Mouse (Mus musculus): ENCODE data around the gene Gm10715.
A peak's percentile ranks its signal among the peaks of the same experiment; 100 is the strongest.
"Not testable (repeated sequence)": the region's sequence is repeated elsewhere in the genome, so short reads cannot be mapped to it uniquely, and the experiment has no call there.

The Gm10715 gene

GRCm38 (mm10) chr9:3036577-3036976 lies at the start of gene Gm10715:
TSS of gene Gm10715 (plus strand) at chr9:3036877.
- not testable (repeated sequence) for DNase-seq (ENCODE audit: low spot score)

- peak; percentile 4 for DNase-seq (ENCODE audit: low spot score)
Observed at GRCm38 (mm10) chr9:3000445-3000972, 36.2 kb upstream of the Gm10715 start, which contains the start of gene Gm10722. TSS of gene Gm10722 (plus strand) at chr9:3000922.

GRCm38 (mm10) chr9:3001006-3001405 lies 35.7 kb upstream of the Gm10715 start:
- DNase-seq (ENCODE audit: low spot score) = peak; percentile 2

- peak; percentile 90 for DNase-seq (ENCODE audit: low spot score)
Observed at GRCm38 (mm10) chr9:3001948-3002659, 34.6 kb upstream of the Gm10715 start.

GRCm38 (mm10) chr9:3002794-3003396 lies 33.8 kb upstream of the Gm10715 start, which contains the start of gene Gm11168:
TSS of gene Gm11168 (plus strand) at chr9:3003346.
- DNase-seq (ENCODE audit: low spot score) = not testable (repeated sequence)

GRCm38 (mm10) chr9:3006179-3006578 lies 30.5 kb upstream of the Gm10715 start:
- DNase-seq (ENCODE audit: low spot score) = not testable (repeated sequence)

GRCm38 (mm10) chr9:3006636-3007035 lies 30.0 kb upstream of the Gm10715 start:
- DNase-seq (ENCODE audit: low spot score) = peak; percentile 86

GRCm38 (mm10) chr9:3007272-3007671 lies 29.4 kb upstream of the Gm10715 start:
- not testable (repeated sequence) for DNase-seq (ENCODE audit: low spot score)

- not testable (repeated sequence) for DNase-seq (ENCODE audit: low spot score)
Observed at GRCm38 (mm10) chr9:3009331-3009730, 27.3 kb upstream of the Gm10715 start.

- DNase-seq (ENCODE audit: low spot score) = not testable (repeated sequence)
Observed at GRCm38 (mm10) chr9:3012054-3012621, 24.5 kb upstream of the Gm10715 start.

- DNase-seq (ENCODE audit: low spot score) = not testable (repeated sequence)
Observed at GRCm38 (mm10) chr9:3012733-3013279, 23.9 kb upstream of the Gm10715 start, which contains the start of gene Gm10721. TSS of gene Gm10721 (plus strand) at chr9:3013140.

- DNase-seq (ENCODE audit: low spot score) = not testable (repeated sequence)
Observed at GRCm38 (mm10) chr9:3015354-3015753, 21.3 kb upstream of the Gm10715 start, which contains the start of gene Gm10720. TSS of gene Gm10720 (plus strand) at chr9:3015654.

- DNase-seq (ENCODE audit: low spot score) = not testable (repeated sequence)
Observed at GRCm38 (mm10) chr9:3015896-3016295, 20.8 kb upstream of the Gm10715 start.

- DNase-seq (ENCODE audit: low spot score) = not testable (repeated sequence)
Observed at GRCm38 (mm10) chr9:3017108-3017507, 19.6 kb upstream of the Gm10715 start, which contains the start of gene Gm10719. TSS of gene Gm10719 (plus strand) at chr9:3017408.

- not testable (repeated sequence) for DNase-seq (ENCODE audit: low spot score)
Observed at GRCm38 (mm10) chr9:3018944-3019343, 17.7 kb upstream of the Gm10715 start.

- DNase-seq (ENCODE audit: low spot score) = peak; percentile 41
Observed at GRCm38 (mm10) chr9:3019835-3020727, 16.6 kb upstream of the Gm10715 start.

- peak; percentile 62 for DNase-seq (ENCODE audit: low spot score)
Observed at GRCm38 (mm10) chr9:3022316-3023008, 14.2 kb upstream of the Gm10715 start.

GRCm38 (mm10) chr9:3023312-3023984 lies 13.2 kb upstream of the Gm10715 start, which contains the start of gene Gm10718:
TSS of gene Gm10718 (plus strand) at chr9:3023547.
- DNase-seq (ENCODE audit: low spot score) = peak; percentile 2

GRCm38 (mm10) chr9:3023985-3024648 lies 12.6 kb upstream of the Gm10715 start:
- peak; percentile 83 for DNase-seq (ENCODE audit: low spot score)

All from ovary, adult 18-20 months (tissue).